Mouse (Mus musculus): ENCODE measurements around the gene Catsperz.

Gene Catsperz

GRCm38 (mm10) chr19:6943709-6944108 lies 18.5 kb upstream of the Catsperz start:
- DNase-seq (ENCODE audit: low read depth, low spot score) = no peak

DNA sequence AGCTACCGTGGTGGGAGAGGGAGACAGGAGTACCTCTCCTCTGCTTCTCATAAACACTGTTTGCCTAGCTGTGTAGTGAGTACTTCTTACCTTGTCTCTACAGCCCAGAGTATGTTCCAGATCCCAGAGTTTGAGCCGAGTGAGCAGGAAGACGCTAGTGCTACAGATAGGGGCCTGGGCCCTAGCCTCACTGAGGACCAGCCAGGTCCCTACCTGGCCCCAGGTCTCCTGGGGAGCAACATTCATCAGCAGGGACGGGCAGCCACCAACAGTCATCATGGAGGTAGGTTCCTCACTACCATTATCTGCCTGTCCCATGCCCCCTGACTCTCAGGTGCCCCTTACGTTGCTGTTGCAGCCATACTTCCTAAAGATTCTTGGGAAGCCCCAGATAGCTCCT lies 17.6 kb upstream of the Catsperz start:
- no peak for DNase-seq (ENCODE audit: low read depth, low spot score)

- peak; percentile 91 for DNase-seq (ENCODE audit: low read depth, low spot score)
These were observed 17.1 kb upstream of the Catsperz start, which contains the start of gene Gpr137 for GRCm38 (mm10) chr19:6942249-6942691. Gene Gpr137 (minus strand): TSS chr19:6942480.

DNA sequence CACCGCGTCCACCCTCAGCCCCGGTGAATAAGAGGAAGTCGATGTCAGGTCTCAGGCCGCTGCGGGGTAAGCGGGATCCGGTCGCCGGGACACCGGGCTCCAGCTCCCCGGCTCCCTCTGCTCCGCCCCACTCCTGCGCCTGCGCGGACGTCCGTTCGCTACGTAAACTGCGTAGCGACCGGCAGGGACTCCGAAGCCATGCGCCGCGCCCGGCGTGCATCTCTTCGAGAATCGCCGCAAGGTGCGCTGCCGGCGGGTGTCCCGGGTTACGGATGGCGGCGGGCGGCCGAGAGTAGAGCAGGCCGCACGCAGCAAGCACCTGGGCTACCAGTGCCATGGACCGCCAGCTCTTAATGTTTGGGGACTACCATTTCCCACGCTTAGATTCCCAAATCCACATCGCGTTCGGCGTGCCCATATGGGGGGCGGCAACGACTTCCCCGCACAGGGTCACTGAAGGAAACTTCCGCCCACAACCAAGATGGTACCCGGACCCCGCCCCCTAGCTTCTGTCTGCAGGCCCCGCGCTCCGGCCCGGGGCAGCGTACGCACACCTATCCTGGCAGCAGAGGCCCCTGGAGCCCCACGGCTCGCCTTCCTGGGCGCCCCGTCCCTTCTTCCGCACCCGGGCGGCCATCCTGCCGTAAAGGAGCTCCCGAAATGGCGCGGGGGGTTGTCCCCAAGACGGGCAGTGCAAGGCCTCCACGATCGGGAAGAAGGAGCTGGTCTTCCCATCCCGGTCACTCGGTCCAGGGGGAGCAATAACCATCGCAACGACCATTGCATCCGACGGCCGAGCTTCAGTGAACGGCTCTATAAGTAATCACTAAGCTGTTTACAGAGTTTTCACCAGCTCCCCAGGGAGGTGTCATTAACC lies 16.4 kb upstream of the Catsperz start, which contains the start of gene Bad:
TSS of gene Bad (plus strand) at position 490 of the 877 bp plus-strand sequence.
- DNase-seq (ENCODE audit: low read depth, low spot score) = peak; percentile 97

- DNase-seq (ENCODE audit: low read depth, low spot score) = no peak
These were observed 15.5 kb upstream of the Catsperz start for GRCm38 (mm10) chr19:6940396-6941351.

DNA sequence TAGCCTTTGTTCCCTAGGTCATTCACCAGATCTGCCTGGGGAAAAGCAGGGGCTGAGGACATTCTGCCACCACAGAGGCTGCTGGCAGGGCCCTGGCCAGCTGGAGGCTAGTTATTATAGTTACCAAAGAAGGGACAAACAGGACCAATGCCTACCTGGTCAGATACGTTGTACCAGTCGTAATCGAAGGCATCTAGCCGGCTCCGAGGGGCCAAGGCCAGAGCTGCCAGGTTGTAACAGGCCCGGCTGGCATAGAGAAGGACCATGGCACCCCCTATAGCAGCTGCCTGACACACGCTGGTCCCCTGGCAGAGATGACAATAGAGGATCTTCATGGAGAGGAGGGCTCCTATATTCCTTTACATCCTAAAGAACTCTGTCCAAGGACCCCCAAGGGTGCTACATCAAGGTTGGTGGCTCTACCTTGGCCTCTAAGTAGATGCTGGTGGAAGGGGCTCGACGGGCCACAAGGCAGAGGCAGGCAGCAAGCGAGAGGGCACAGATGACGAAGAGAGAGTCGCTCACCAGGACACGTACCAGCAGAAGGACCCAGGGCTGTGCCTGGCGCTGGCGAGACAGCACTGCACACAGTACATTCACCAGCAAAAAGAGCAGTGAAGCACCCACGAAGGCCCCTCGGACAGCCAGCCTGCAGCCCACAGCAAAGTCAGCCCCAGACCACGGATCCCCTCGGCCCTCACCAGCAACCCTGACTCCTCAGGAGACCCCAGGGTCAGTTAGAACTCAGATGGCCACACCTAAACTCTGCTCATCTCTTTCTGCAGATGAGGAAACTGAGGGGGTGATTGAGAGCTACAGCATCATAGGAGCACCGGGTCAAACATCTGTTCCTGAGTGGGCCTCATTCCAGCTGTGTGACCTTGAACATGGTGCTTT lies 14.2 kb upstream of the Catsperz start:
- no peak for DNase-seq (ENCODE audit: low read depth, low spot score)

GRCm38 (mm10) chr19:6937541-6938465 lies 12.6 kb upstream of the Catsperz start:
- DNase-seq (ENCODE audit: low read depth, low spot score) = no peak

GRCm38 (mm10) chr19:6936299-6936698 lies 11.1 kb upstream of the Catsperz start:
- DNase-seq (ENCODE audit: low read depth, low spot score) = peak; percentile 61

DNA sequence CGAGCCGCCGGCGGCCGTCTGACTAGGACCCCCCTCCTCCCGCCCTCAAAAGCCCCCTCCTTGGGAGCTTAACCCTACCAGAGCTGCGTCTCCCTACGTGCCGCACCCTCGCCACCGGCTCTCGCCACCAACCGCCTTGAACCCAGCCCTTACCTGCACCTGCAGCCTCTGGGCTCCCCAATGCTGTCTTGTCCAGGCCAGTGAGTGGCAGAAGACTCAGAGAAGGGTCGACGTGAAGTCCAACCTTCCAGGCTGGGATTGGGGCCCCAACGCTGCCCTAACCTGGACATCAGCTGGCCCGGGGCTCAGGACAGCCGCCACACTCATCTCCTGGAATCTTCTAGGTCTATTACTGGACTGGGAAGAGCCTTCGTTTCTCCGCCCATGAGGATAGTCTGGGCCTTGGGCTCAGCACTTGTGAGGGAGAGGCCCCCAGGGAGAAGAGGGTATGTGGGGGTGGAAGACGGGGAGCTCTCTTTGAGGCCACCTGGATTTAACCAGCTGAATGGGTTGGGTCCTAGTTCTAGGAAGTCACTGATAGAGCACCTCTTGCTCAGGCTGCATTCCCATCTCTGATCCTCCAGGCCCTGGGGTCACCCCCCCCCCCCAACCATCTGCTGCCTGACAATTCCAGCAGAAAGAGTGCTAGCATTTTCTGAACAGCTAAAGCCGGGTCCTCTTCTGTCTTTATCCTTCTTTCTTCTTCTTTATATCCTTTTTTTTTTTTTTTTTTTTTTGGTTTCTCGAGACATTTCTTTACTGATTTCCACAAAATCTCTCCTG lies 9.2 kb upstream of the Catsperz start, which contains the start of gene Kcnk4:
TSS of gene Kcnk4 (minus strand) at position 321 of the 783 bp plus-strand sequence.
- DNase-seq (ENCODE audit: low read depth, low spot score) = no peak

DNA sequence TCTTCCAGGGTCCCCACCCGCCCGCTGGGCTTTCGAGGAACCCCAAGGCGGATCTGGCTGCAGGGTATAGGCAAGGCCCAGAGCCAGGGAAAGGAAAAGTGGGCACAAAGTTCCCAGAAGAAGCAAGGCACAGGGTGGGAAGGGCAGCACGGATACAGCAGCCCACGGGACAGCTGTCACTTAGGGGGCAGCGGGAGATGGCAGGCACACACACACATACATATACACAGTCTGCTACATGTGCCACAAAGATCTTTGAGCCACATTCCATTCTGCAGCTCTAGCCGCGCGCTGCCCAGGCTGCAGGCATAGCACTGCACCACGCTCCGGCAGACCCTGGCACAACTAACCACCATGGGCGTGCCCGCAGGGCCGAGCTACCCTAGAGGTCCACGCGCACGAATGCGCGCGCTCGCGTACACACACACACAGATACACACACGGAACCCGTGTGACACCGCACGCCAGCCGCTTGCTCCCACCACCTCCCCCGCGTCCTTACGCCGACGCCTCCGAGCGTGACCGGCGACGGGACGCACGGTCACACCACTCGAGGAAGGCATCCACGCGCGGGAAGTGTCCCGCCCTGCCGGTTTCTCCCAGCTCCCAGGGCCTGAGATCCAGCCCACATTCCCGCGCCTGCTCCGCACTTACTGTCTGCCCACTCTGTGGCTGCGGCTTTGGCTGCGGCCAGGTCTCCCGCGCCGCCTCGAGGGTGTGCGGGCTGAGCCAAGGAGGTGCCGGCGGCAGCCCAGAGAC lies 8.4 kb upstream of the Catsperz start:
- peak; percentile 40 for DNase-seq (ENCODE audit: low read depth, low spot score)

- DNase-seq (ENCODE audit: low read depth, low spot score) = no peak
These were observed 7.9 kb upstream of the Catsperz start for GRCm38 (mm10) chr19:6933102-6933435.

DNA sequence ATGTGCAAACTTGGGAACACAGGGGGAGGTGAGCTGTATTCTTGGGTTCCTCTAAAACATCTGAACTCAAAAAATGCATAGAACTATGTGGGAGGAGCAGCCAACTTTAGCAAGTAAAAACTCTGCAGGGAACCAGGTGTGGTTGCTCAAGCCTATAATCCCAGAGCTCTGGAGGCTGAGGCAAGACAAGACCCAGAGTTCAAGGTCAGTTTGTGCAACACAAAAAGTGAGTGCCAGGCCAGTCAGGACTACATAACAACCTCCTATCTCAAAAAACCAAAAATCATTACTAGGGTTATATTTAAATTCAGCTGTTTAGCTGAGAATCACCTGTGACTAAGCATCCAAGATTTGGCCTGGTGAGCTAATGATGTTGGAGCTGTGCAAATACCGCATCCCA lies 6.8 kb upstream of the Catsperz start:
- no peak for DNase-seq (ENCODE audit: low read depth, low spot score)

- DNase-seq (ENCODE audit: low read depth, low spot score) = no peak
These were observed 5.8 kb upstream of the Catsperz start for GRCm38 (mm10) chr19:6931002-6931401.

DNA sequence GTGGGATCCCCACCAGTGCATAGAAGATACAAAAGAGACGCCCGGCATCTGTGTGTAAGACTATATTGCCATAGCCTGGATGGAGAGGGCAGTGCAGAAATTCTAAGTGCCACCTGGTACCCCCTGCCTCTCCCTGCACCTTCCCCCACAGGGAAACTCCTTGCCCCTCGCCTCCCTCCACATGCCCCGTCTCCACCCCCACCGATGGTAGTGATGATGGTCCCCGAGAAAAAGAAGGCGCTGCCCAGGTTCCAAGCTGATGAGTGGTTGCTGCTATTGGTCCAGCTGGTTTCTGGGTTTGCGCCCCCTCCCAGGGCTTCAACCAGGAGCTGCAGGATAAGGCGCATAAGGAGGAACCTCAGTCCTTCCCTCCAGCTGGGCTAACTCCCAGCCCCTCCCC lies 2.9 kb upstream of the Catsperz start:
- DNase-seq (ENCODE audit: low read depth, low spot score) = no peak

GRCm38 (mm10) chr19:6926559-6927255 lies 1.5 kb upstream of the Catsperz start:
- peak; percentile 58 for DNase-seq (ENCODE audit: low read depth, low spot score)

GRCm38 (mm10) chr19:6925611-6926329 lies 590 bp upstream of the Catsperz start:
- DNase-seq (ENCODE audit: low read depth, low spot score) = no peak
